Mouse (Mus musculus): ENCODE results near the gene Fsd2. TPM values are rescaled to one million over a fixed set of nuclear protein-coding genes. Genes with fewer than 3 reads are reported as not detected.
A peak's percentile ranks its signal among the peaks of the same experiment; 100 is the strongest.

Fsd2 gene
- total and polyA plus RNA-seq, 3 experiments, result 0.26 to 1.6 (median 0.54) TPM

- in situ Hi-C loops (cut with MboI; ENCODE audit: low pct_ligation_motif_present, low pct_unique_long_range_greater_than_20kb, low sequenced_read_pairs), result no loop called here
- no peak for DNase-seq (ENCODE audit: extremely low read depth)
- TF ChIP-seq JUN (IDR thresholded peaks at IDR 0.05; ENCODE audit: insufficient read depth, low read depth, low read length) (no peak), RCOR1 (conservative IDR thresholded peaks at IDR 0.05; ENCODE audit: low read depth, low read length) (no peak), MAX (IDR thresholded peaks at IDR 0.05; ENCODE audit: low read length) (no peak), TCF12 (IDR thresholded peaks at IDR 0.05; ENCODE audit: low read depth, low read length) (no peak), PAX5 (IDR thresholded peaks at IDR 0.05; ENCODE audit: low read length) (no peak), ELF1 (IDR thresholded peaks at IDR 0.05; ENCODE audit: low read depth, low read length) (no peak), GABPA (IDR thresholded peaks at IDR 0.05; ENCODE audit: insufficient replicate concordance, low read depth, low read length) (no peak), NELFE (IDR thresholded peaks at IDR 0.05; ENCODE audit: low read depth, low read length) (no peak), ZC3H11A (IDR thresholded peaks at IDR 0.05; ENCODE audit: low read depth, low read length) (no peak), NRF1 (IDR thresholded peaks at IDR 0.05; ENCODE audit: low read depth, low read length) (no peak), MAZ (IDR thresholded peaks at IDR 0.05; ENCODE audit: low read depth, low read length) (no peak), BHLHE40 (IDR thresholded peaks at IDR 0.05; ENCODE audit: low read depth, low read length) (no peak), CHD1 (IDR thresholded peaks at IDR 0.05; ENCODE audit: low read depth, low read length) (no peak), POLR2A (IDR thresholded peaks at IDR 0.05; ENCODE audit: low read depth, low read length) (no peak), MYC (IDR thresholded peaks at IDR 0.05; ENCODE audit: low read depth, low read length) (no peak), USF2 (conservative IDR thresholded peaks at IDR 0.05; ENCODE audit: low read depth, low read length) (no peak)
Measured at GRCm38 (mm10) chr7:81556839-81557238, 9.9 kb downstream of the Fsd2 start.

GRCm38 (mm10) chr7:81554369-81554768 lies 12.4 kb downstream of the Fsd2 start:
- H3K4me1 ChIP-seq (ENCODE audit: control insufficient read depth in 1 of 2, insufficient read depth in 2 of 2), result no peaks in the 10 kb centered on the region
- no peak overlapping the region for H3K9ac ChIP-seq (ENCODE audit: insufficient read depth, low read depth)
- dilution Hi-C loops (cut with MboI; ENCODE audit: extremely low pct_ligation_motif_present, extremely low pct_unique_long_range_greater_than_20kb, low sequenced_read_pairs), result no loop called here
- peak; percentile 52 for DNase-seq (ENCODE audit: extremely low read depth)
- H3K27me3 ChIP-seq (replicated peaks), result no peaks in the 10 kb centered on the region
- TF ChIP-seq RCOR1 (conservative IDR thresholded peaks at IDR 0.05; ENCODE audit: low read depth, low read length) (no peak), CTCF (conservative IDR thresholded peaks at IDR 0.05 in 1 of 2, IDR thresholded peaks at IDR 0.05 in 1 of 2; ENCODE audit: low read depth in 2 of 2, low read length in 2 of 2) (peak; percentile 64 to 74; a peak in 3 of 4 replicates), SMC3 (IDR thresholded peaks at IDR 0.05; ENCODE audit: low read depth, low read length) (peak; percentile 67), RAD21 (IDR thresholded peaks at IDR 0.05; ENCODE audit: low read depth, low read length) (peak; percentile 74)
- no peaks in the 10 kb centered on the region for H3K79me2 ChIP-seq (replicated peaks; ENCODE audit: control insufficient read depth, extremely low read depth, insufficient read depth, poor library complexity, severe bottlenecking)
- H3K9me3 ChIP-seq (replicated peaks; ENCODE audit: low read length), result no peaks in the 10 kb centered on the region
- no peaks in the 10 kb centered on the region for H3K36me3 ChIP-seq (replicated peaks in 1 of 2; ENCODE audit: control insufficient read depth in 1 of 2, insufficient read depth in 1 of 2, low read length in 1 of 2)
- no peak overlapping the region for H3K4me3 ChIP-seq (replicated peaks in 1 of 3; ENCODE audit: low read depth in 2 of 3, low read length in 2 of 3, poor library complexity in 1 of 3)
- H3K27ac ChIP-seq (ENCODE audit: insufficient read depth, low read depth), result no peak overlapping the region
- in situ Hi-C loops (cut with MboI; ENCODE audit: low pct_ligation_motif_present, low pct_unique_long_range_greater_than_20kb, low sequenced_read_pairs), result no loop called here
- H3K4me2 ChIP-seq (ENCODE audit: insufficient read depth, low read depth, poor library complexity, severe bottlenecking), result no peak overlapping the region

More at GRCm38 (mm10) chr7:81556839-81557238, 9.9 kb downstream of the Fsd2 start:
- Histone ChIP-seq H3K9ac (ENCODE audit: insufficient read depth, low read depth) (no peak overlapping the region), H3K27ac (ENCODE audit: insufficient read depth, low read depth) (no peak overlapping the region), H3K36me3 (replicated peaks in 1 of 2; ENCODE audit: control insufficient read depth in 1 of 2, insufficient read depth in 1 of 2, low read length in 1 of 2) (no peaks in the 10 kb centered on the region), H3K9me3 (replicated peaks; ENCODE audit: low read length) (no peaks in the 10 kb centered on the region), H3K4me1 (ENCODE audit: control insufficient read depth in 1 of 2, insufficient read depth in 2 of 2) (no peaks in the 10 kb centered on the region), H3K4me3 (replicated peaks in 1 of 3; ENCODE audit: low read depth in 2 of 3, low read length in 2 of 3, poor library complexity in 1 of 3) (no peak overlapping the region), H3K27me3 (replicated peaks) (no peaks in the 10 kb centered on the region), H3K79me2 (replicated peaks; ENCODE audit: control insufficient read depth, extremely low read depth, insufficient read depth, poor library complexity, severe bottlenecking) (no peaks in the 10 kb centered on the region), H3K4me2 (ENCODE audit: insufficient read depth, low read depth, poor library complexity, severe bottlenecking) (no peak overlapping the region)
- dilution Hi-C loops (cut with MboI; ENCODE audit: extremely low pct_ligation_motif_present, extremely low pct_unique_long_range_greater_than_20kb, low sequenced_read_pairs), result no loop called here

Data from CH12.LX (cell line).